Mouse (Mus musculus): ENCODE results near the gene Hoxd1.

DNA sequence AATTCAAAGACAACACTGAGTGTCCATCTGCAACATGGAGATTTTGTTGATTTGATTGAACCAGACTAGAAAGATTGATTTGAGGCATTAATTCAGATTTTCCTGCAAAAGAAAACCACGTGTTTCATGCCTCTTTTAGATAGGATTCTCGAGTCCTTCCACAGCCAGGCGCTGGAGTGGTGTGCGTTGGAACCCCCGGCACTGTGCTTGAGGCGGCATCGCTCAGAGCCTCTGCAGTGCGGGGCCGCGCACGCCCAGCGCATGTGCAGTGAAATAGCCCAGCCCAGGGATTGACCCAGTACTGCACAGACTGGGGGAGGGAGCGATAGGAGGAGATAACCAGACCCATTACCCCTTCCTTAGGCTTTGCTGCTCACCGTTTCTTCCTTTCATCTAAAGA is 47.9 kb upstream of the Hoxd1 start:
- no peak for TF ChIP-seq POLR2A (IDR thresholded peaks at IDR 0.05; ENCODE audit: borderline replicate concordance, extremely low read depth, insufficient read depth, insufficient read length, poor library complexity, severe bottlenecking)
- no peak for TF ChIP-seq CTCF (IDR thresholded peaks at IDR 0.05; ENCODE audit: borderline replicate concordance, extremely low read depth, insufficient read depth, insufficient read length)

Data from brain, embryonic 14.5 days (tissue).